Mouse (Mus musculus) heart, embryonic 15.5 days (tissue): ENCODE measurements around the gene Cfap97. TPM values are rescaled to one million over a fixed set of nuclear protein-coding genes. Genes with fewer than 3 reads are reported as not detected.

Experiments
- ATAC-seq: fragments of 200-750 bp; cut with Nextera tagmentation; replicated peaks from 2 replicates; pipeline ENCODE4 v1.8.0; 2017; ENCODE audit warnings: low read depth, moderate TSS enrichment; ENCODE audit not compliant: insufficient number of reproducible peaks, insufficient read depth, low FRiP score
- H3K27ac ChIP-seq: fragments of 300-500 bp; sonication (generic); 2 replicates; pipeline ENCODE4 v1.5.1; 2015; ENCODE audit warnings: mild to moderate bottlenecking, inconsistent platforms
- H3K27me3 ChIP-seq: fragments of 300-500 bp; sonication (generic); 2 replicates; pipeline ENCODE4 v1.6.1; 2015; ENCODE audit warnings: inconsistent platforms
- H3K36me3 ChIP-seq: fragments of 300-500 bp; sonication (generic); 2 replicates; pipeline ENCODE4 v1.6.1; 2015; ENCODE audit warnings: mild to moderate bottlenecking, inconsistent platforms
- H3K4me1 ChIP-seq: fragments of 300-500 bp; sonication (generic); replicated peaks from 2 replicates; pipeline ENCODE4 v1.6.1; 2015; ENCODE audit warnings: inconsistent platforms
- H3K4me2 ChIP-seq: fragments of 300-500 bp; sonication (generic); 2 replicates; pipeline ENCODE4 v1.6.1; 2015; ENCODE audit warnings: inconsistent platforms, mild to moderate bottlenecking, moderate library complexity
- H3K4me3 ChIP-seq: fragments of 300-500 bp; sonication (generic); 2 replicates; pipeline ENCODE4 v1.5.1; 2015; ENCODE audit warnings: mild to moderate bottlenecking, inconsistent platforms
- H3K9ac ChIP-seq: fragments of 300-500 bp; sonication (generic); 2 replicates; pipeline ENCODE4 v1.6.1; 2015; ENCODE audit warnings: mild to moderate bottlenecking, inconsistent platforms
- H3K9me3 ChIP-seq: fragments of 300-500 bp; sonication (generic); replicated peaks from 2 replicates; pipeline ENCODE4 v1.6.1; 2016; ENCODE audit warnings: inconsistent platforms
- WGBS: fragments of 180-500 bp; shearing (Covaris S2); methylation state at CpG from one replicate; pipeline ENCODE4 v1.1.7; 2015; ENCODE audit warnings: mixed read lengths; 5-methylcytosine and 5-hydroxymethylcytosine counted together
- polyA plus RNA-seq: library from polyadenylated mRNA; unstranded; fragments of >200 nt; fragmentation: Nextera tagmentation; extraction: Ambion mirVana; gene quantifications from 2 replicates; pipeline ENCODE4 v1.2.1, GENCODE M21; 2015

Gene Cfap97
- polyA plus RNA-seq, 1 experiment from 2014 or later = 20.5 TPM

DNA sequence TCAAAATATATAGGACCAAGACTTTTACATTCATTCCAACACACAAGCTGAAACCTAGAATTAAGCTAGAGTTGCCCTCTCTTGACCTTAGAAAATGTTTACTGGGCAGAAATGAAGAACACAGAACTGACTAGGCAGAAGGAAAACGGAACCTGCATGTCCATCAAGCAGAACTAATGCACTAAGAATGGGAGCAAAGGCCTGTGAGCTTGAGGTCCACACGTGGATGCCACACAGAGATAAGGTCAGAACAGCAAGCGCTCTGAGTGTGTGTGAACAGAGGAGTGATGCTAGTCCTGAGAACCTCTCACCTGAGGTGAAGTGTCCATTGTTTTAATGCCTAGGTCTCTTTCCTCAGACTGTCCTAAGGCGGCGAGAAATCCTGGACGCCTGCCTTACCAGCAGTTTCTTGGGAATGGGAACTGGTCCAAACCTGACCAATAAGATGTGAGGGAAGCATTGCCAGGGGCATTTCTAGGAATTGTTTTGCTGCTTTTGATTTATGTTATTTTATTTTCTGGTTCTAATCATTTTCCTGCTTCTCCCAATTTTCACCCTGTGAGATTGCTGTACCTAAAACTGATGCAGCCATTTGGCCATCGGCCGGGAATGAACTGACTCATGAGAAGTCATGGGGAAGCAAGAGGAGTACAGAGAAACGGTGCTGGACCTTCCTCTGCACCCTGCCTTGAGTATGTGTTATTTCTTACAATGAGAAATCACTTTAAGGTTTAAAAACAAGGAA lies 11.0 kb upstream of the Cfap97 start:
- ATAC-seq = no peak
- no peak overlapping the region for H3K27ac ChIP-seq

GRCm38 (mm10) chr8:46141688-46142087 lies 9.9 kb upstream of the Cfap97 start:
- Histone ChIP-seq H3K36me3 (no peaks in the 10 kb centered on the region), H3K4me1 (peaks cover 16% of the 10 kb centered on the region), H3K9me3 (no peaks in the 10 kb centered on the region), H3K27me3 (no peaks in the 10 kb centered on the region), H3K4me2 (no peak overlapping the region), H3K4me3 (no peak overlapping the region), H3K27ac (no peak overlapping the region), H3K9ac (no peak overlapping the region)
- WGBS = 87% methylated on average over 3 of the region's 3 CpGs
- ATAC-seq = no peak

More for the DNA sequence above, 11.0 kb upstream of the Cfap97 start:
- H3K4me1 ChIP-seq = peaks cover 12% of the 10 kb centered on the region
- H3K36me3 ChIP-seq = no peaks in the 10 kb centered on the region
- WGBS = 75% methylated on average over 9 of the region's 9 CpGs
- H3K4me3 ChIP-seq = no peak overlapping the region
- H3K4me2 ChIP-seq = no peak overlapping the region
- no peaks in the 10 kb centered on the region for H3K9me3 ChIP-seq
- no peak overlapping the region for H3K9ac ChIP-seq
- no peaks in the 10 kb centered on the region for H3K27me3 ChIP-seq

- Histone ChIP-seq H3K27ac (no peak overlapping the region), H3K4me1 (peaks cover 19% of the 10 kb centered on the region), H3K9ac (no peak overlapping the region), H3K4me2 (no peak overlapping the region), H3K36me3 (no peaks in the 10 kb centered on the region), H3K27me3 (no peaks in the 10 kb centered on the region), H3K4me3 (no peak overlapping the region), H3K9me3 (no peaks in the 10 kb centered on the region)
- 91% methylated on average over 4 of the region's 4 CpGs for WGBS
- no peak for ATAC-seq
Measured at GRCm38 (mm10) chr8:46142498-46143081, 9.0 kb upstream of the Cfap97 start.

DNA sequence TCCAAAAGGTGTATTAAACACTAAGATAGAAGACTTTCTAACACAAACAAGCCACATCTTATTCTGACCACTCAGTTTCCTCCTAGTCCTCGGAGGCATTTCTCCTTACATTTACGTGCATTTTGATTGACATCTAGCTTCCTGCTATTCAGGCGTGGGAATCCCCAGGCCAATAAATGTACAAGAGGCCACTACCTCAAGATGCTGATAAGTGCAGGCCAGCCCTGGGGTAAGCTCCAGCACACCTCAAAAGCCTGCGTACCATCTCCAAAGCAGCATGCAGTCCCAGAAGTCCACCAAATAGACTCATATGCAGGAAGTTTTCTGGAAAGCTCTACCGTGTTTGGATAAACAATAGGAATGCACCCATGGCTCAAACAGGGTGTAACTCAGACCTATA lies 8.1 kb upstream of the Cfap97 start:
- Histone ChIP-seq H3K4me3 (no peak overlapping the region), H3K4me2 (no peak overlapping the region), H3K9ac (no peak overlapping the region), H3K27me3 (no peaks in the 10 kb centered on the region), H3K27ac (no peak overlapping the region), H3K9me3 (no peaks in the 10 kb centered on the region), H3K4me1 (peaks cover 17% of the 10 kb centered on the region; the same call in 1 of the 2 replicates), H3K36me3 (no peaks in the 10 kb centered on the region)
- no peak for ATAC-seq
- WGBS = 48% methylated on average over 5 of the region's 5 CpGs

GRCm38 (mm10) chr8:46143924-46144323 lies 7.6 kb upstream of the Cfap97 start:
- Histone ChIP-seq H3K27me3 (no peaks in the 10 kb centered on the region), H3K9me3 (no peaks in the 10 kb centered on the region), H3K4me2 (no peak overlapping the region), H3K9ac (no peak overlapping the region), H3K36me3 (no peaks in the 10 kb centered on the region), H3K27ac (no peak overlapping the region), H3K4me3 (no peak overlapping the region), H3K4me1 (peaks cover 15% of the 10 kb centered on the region; the same call in 1 of the 2 replicates)
- ATAC-seq = no peak
- 48% methylated on average over 1 of the region's 1 CpGs for WGBS

- Histone ChIP-seq H3K27ac (no peak overlapping the region), H3K9me3 (no peaks in the 10 kb centered on the region), H3K9ac (no peak overlapping the region), H3K4me2 (no peak overlapping the region), H3K36me3 (no peaks in the 10 kb centered on the region), H3K4me1 (peaks cover 18% of the 10 kb centered on the region), H3K4me3 (no peak overlapping the region), H3K27me3 (no peaks in the 10 kb centered on the region)
- ATAC-seq = no peak
- WGBS = 23% methylated on average over 3 of the region's 3 CpGs
Measured at GRCm38 (mm10) chr8:46146173-46146572, 5.4 kb upstream of the Cfap97 start.

DNA sequence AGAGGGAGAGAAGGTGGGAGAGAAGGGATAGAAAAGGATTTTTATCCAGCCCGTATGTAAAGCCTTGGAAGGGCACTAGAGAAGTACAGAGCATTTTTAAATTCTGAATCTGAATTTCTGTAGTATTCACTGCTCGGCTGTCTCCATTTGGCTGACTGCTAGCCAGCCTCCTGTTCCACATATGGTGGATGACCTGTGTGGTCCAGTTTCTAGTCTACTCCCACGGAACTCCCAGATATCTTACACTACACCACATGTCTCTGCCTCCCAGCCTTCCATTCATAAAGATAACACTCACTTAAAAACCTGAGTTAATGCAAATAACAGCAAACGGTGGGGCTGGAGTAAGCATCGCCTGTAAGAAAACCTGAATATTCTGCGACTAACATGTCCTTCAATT lies 2.3 kb upstream of the Cfap97 start:
- Histone ChIP-seq H3K4me1 (peaks cover 20% of the 10 kb centered on the region), H3K4me3 (no peak overlapping the region), H3K9me3 (no peaks in the 10 kb centered on the region), H3K9ac (no peak overlapping the region), H3K27ac (no peak overlapping the region), H3K36me3 (no peaks in the 10 kb centered on the region), H3K4me2 (no peak overlapping the region), H3K27me3 (peaks cover 5% of the 10 kb centered on the region; the same call in 1 of the 2 replicates)
- ATAC-seq = no peak
- WGBS = 73% methylated on average over 6 of the region's 6 CpGs

- Histone ChIP-seq H3K9me3 (no peaks in the 10 kb centered on the region), H3K36me3 (no peaks in the 10 kb centered on the region), H3K9ac (no peak overlapping the region), H3K27me3 (peaks cover 7% of the 10 kb centered on the region; the same call in 1 of the 2 replicates), H3K4me2 (no peak overlapping the region), H3K4me1 (peaks cover 20% of the 10 kb centered on the region), H3K27ac (no peak overlapping the region), H3K4me3 (no peak overlapping the region)
- 86% methylated on average over 9 of the region's 9 CpGs for WGBS
- no peak for ATAC-seq
Measured at GRCm38 (mm10) chr8:46149782-46150181, 1.8 kb upstream of the Cfap97 start.

GRCm38 (mm10) chr8:46152064-46153031 lies 777 bp downstream of the Cfap97 start, which contains the start of gene Snx25:
Snx25 (minus strand) TSS chr8:46152159.
- Histone ChIP-seq H3K27me3 (peaks cover 7% of the 10 kb centered on the region; the same call in 1 of the 2 replicates), H3K4me1 (peaks cover 13% of the 10 kb centered on the region), H3K9ac (peak within 1 kb of the TSS; percentile 85), H3K36me3 (no peaks in the 10 kb centered on the region), H3K4me2 (peak within 1 kb of the TSS; percentile 92), H3K4me3 (peak within 1 kb of the TSS; percentile 82), H3K27ac (peak within 1 kb of the TSS; percentile 63), H3K9me3 (no peaks in the 10 kb centered on the region)
- ATAC-seq = peak; percentile 89
- WGBS = 3% methylated on average over 84 of the region's 103 CpGs

DNA sequence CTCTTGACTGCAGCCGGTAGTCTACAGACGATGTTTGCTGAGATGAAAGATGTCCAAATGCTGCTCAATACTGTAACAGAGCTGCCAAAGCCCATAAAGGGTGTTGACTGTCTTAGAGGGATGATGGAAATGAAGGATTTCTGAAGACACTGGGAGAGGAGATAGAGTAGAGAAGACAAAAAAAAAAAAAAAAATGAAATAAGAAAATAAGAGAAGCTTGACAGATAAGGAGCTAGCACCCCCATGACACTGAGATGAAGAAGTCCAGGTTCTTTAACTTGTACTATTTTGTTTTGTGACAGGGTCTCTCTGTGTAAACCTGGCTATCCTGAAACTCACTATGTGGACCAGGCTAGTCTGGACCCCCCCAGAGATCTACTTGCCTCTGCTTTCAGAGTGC lies 1.5 kb downstream of the Cfap97 start:
- Histone ChIP-seq H3K4me3 (peak overlapping the region; percentile 82), H3K4me2 (peak overlapping the region; percentile 92), H3K27me3 (peaks cover 7% of the 10 kb centered on the region; the same call in 1 of the 2 replicates), H3K4me1 (peaks cover 10% of the 10 kb centered on the region), H3K27ac (no peak overlapping the region), H3K9ac (no peak overlapping the region), H3K36me3 (no peaks in the 10 kb centered on the region), H3K9me3 (no peaks in the 10 kb centered on the region)
- ATAC-seq = no peak
- WGBS = 28% methylated on average over 2 of the region's 2 CpGs
